Mouse (Mus musculus) gastrocnemius, adult 2 months (tissue): Measurements from ENCODE around the gene Kcng4. TPM values are rescaled to one million over a fixed set of nuclear protein-coding genes. Genes with fewer than 3 reads are reported as not detected.

Source experiments
- DNase-seq: peaks from one replicate; pipeline ENCODE4 v3.0.0; 2022
- H3K27ac ChIP-seq: fragments of 200-600 bp; 2 replicates; pipeline ENCODE4 v1.8.1; 2022; ENCODE audit warnings: mild to moderate bottlenecking
- H3K4me3 ChIP-seq: fragments of 200-600 bp; 2 replicates; pipeline ENCODE4 v1.8.1; 2022; ENCODE audit warnings: mild to moderate bottlenecking, moderate library complexity
- CTCF ChIP-seq: fragments of 200-600 bp; IDR thresholded peaks from 2 replicates; pipeline ENCODE4 v1.8.1; 2022; ENCODE audit warnings: antibody characterized with exemption, mild to moderate bottlenecking, moderate library complexity
- intact Hi-C: fragments of 180-260 bp; cut with DNase I; formaldehyde crosslinking; loops from one replicate; pipeline ENCODE4 v1.15.1; 2025
- total RNA-seq, 2 experiments: library from RNA; stranded (reverse); gene quantifications; 2 replicates each; pipeline ENCODE4 v1.2.3; 2021

Gene Kcng4
- total RNA-seq, 2 experiments from 2014 or later = 14.1 to 14.3 TPM

DNA sequence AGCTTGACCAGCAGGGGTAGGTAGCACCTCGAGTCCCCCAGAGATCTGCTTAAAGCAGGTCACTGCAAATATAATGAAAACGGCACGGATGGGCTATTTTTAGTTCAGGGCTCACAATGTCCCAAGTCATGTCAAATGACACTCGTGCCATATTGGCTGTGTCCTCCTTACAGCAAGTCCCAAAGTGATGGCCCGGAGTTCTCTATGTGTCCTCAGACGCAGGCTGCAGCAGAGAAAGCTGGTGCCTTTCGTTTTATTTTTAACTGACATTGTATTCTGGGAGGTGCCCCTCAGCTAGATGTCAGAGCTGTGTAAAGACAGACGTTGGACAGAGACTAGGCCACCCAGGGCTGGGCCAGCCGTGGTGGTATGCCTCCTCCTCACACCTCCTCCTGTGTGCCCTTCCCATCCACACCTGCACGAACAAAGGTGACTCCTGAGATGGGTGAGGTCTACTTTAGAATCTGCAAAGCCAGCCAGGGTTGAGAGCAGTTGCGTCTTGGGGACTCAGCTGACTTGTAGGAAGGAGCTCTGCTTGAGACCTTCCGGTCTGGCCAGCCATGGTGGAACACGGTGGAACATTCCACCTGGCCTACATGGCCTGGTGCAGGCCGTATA is 14.5 kb downstream of the Kcng4 start:
- no peak for DNase-seq
- intact Hi-C loops = no loop called here
- Histone ChIP-seq H3K27ac (peak overlapping the region; percentile 91), H3K4me3 (no peak overlapping the region)
- no peak for TF ChIP-seq CTCF

DNA sequence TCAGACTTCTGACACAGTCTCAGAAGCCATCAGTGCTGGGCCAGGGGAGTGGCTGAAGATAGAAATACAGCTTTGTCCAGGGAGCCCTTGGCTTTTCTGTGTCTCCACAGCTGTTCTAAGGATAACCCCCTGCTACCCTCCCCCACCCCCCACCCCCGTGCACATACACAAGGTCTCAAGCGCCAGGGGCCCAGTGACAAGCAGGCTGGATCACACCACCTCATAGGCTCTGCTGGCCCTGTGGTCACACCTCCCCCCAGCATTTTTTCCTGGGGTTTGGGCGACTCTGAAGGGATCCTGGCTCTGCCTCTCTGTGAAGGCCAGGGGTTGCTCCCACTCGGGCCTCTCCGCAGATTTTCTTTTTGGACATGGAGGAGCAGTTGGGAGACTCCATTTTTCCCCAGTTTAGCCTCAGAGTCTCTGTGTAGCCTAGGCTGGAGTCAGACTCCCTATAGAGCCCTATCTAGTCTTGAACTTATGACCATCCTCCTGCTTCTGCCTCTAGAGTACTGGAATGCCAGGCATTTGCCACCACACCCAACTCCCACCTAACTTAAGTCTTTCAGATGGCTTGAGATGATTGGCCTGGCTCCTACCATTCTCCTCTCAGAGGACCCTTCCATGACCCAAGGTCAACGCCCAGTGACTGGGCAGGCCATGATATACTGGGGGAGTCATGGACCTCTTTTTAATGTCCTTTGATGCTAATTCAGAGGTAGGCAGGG is 15.2 kb downstream of the Kcng4 start:
- intact Hi-C loops = no loop called here
- Histone ChIP-seq H3K27ac (peak overlapping the region; percentile 91), H3K4me3 (no peak overlapping the region)
- TF ChIP-seq CTCF = no peak
- DNase-seq = no peak

DNA sequence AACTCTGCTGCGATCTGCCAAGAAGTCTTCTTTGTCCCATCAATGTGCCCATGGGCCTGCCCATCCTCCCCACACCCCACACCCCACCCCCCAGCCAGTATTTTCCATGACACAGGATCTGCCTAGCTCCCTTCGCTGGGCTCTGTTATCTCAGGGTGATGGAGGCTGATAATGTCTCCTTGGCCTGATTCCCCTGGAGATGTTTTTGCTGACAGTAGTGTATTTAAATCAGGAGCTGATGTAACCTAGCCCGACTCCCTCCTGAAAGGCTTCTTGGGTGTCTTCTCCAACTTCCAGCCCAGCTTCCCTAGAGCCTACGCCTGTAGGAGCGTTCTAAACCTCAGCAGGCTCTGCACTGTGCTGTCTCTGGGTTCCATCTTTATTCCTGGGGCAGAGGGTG is 16.6 kb downstream of the Kcng4 start:
- intact Hi-C loops = loop anchor here (5.0 kb wide), 1 partner anchor 48 kb away; the partner anchor contains the start of gene Wfdc1

DNA sequence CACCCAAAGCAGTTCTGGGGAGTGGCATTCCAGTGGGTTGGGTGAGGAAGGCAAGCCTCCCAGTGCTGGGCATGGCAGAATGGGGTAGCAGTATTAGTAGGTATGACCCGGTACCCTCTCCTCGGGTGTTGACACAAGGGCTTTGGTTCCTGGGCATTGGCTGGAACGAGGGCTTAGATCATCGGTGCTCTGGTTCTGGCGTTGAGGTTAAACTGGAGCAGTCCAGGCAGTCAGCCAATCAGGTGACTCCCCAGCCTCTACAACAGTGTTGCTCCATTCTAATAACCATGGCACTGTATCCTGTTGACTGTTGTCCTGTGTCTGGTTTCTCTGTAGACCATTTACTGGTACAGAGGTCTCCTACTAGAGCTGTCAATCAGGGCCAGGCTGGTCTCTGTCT is 17.9 kb downstream of the Kcng4 start:
- intact Hi-C loops = loop anchor here (5.0 kb wide), 1 partner anchor 50 kb away; the partner anchor contains the start of gene Wfdc1
- Histone ChIP-seq H3K4me3 (no peak overlapping the region), H3K27ac (peak overlapping the region; percentile 91)
- peak; percentile 73 for DNase-seq
- TF ChIP-seq CTCF = no peak

More for the DNA sequence above, 16.6 kb downstream of the Kcng4 start:
- peak; percentile 68 for DNase-seq
- no peak for TF ChIP-seq CTCF
- H3K27ac ChIP-seq = peak overlapping the region; percentile 91
- peak overlapping the region; percentile 36; the same call in 1 of the 2 replicates for H3K4me3 ChIP-seq

DNA sequence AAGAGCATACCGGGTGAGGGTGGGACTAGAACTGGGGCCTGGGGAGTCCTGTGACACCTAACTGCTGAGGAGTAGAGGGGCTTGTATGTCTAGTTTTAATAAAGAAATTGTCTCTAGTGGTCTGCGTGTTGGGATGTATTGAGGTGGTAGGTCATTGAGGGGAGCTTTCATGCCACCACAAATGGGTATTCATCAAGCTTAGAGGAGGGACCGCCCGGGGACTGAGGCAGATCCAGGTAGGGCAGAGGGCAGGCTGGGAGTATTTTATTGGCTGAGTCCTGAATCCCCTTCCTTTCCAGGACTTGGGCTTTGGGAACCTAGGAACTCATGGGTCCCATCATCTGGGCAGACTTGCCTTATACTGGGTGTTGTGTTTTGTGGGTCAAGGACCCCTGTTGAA is 18.7 kb downstream of the Kcng4 start:
- intact Hi-C loops = loop anchor here (5.0 kb wide), 1 partner anchor 50 kb away; the partner anchor contains the start of gene Wfdc1
- Histone ChIP-seq H3K27ac (peak overlapping the region; percentile 91), H3K4me3 (no peak overlapping the region)
- no peak for TF ChIP-seq CTCF
- no peak for DNase-seq

DNA sequence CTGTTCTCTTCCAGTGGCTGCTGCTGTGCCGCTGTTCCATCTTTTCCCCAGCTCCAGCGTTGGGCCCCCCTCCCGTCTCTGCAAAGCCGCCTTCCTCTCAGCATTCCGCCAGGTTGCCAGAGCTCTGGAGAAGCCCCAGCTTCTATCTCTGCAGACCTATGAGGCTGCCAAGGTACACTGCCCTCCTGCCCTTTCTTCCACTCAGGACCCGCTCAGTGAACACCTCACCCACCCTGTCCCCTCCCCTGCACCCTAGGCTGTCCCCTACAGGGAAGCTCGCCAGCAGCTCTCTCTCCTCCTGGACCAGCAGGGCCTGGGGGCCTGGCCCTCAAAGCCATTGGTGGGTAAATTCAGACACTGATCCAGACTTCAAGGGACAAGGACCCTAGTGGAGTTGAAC is 19.1 kb downstream of the Kcng4 start:
- DNase-seq = no peak
- no peak for TF ChIP-seq CTCF
- intact Hi-C loops = loop anchor here (5.0 kb wide), 1 partner anchor 51 kb away; the partner anchor contains the start of gene Wfdc1
- Histone ChIP-seq H3K27ac (no peak overlapping the region), H3K4me3 (no peak overlapping the region)

DNA sequence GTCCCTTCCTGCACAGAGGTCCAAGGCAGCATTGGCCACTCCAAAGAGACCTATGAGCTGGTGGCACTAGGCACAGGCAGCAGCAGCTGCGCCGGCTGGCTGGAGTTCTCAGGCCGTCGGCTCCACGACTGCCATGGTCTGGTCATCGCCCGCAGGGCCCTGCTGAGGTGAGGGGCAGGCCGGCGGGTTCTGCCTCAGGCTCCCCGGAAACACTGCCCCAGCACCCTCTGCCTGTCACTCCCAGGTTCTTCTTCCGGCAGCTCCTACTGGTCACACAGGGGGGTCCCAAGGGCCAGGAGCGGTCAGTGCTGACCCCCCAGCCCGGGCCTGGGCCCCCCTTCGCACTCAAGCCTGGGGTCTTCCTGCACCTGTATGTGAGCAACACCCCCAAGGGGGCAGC is 20.4 kb downstream of the Kcng4 start:
- intact Hi-C loops = loop anchor here (5.0 kb wide), 1 partner anchor 52 kb away; the partner anchor contains the start of gene Wfdc1
- no peak overlapping the region for H3K4me3 ChIP-seq
- TF ChIP-seq CTCF = no peak
- H3K27ac ChIP-seq = no peak overlapping the region
- no peak for DNase-seq

DNA sequence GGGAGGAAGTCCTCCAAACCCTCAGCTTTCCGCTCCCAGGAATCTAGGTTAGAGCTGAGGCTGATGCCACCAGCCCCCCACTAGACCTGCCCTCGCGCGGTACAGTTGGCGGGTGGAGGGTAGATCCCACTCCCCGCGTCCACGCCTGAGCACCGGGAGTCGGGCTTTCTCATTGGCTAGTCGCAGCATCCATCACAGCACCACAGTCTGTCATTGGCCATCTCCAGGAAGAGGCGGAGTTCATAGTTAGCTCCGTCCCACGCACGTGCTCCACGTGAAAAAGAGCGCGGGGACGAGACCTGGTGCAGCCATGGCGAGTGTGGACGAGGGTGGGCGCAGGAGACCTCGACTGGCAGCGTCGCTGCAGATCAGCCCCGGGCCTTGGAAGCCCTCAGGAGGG is 23.0 kb downstream of the Kcng4 start, which contains the start of gene Adad2:
Gene Adad2, plus strand, starts transcription at position 277 of the 400 bp plus-strand sequence.
- TF ChIP-seq CTCF = no peak
- DNase-seq = no peak
- intact Hi-C loops = no loop called here
- H3K4me3 ChIP-seq = no peak within 1 kb of the TSS
- H3K27ac ChIP-seq = no peak within 1 kb of the TSS

DNA sequence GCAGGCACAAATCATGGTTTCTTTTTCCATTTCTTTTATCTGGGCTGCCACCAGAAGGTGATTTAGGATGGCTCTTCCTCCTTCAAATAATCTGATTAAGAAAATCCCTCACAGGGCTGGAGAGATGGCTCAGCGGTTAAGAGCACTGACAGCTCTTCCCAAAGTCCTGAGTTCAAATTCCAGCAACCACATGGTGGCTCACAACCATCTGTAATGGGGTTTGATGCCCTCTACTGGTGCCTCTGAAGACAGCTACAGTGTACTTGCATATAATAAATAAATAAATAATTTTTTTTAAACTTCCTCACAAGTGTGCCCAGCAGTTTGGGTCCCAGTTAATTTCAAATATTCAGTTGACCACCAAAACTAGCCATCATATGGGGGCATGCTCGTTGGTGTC is 29.3 kb downstream of the Kcng4 start:
- intact Hi-C loops = loop anchor here (5.0 to 10.0 kb wide), 2 partner anchors 161 to 194 kb away; partner anchors contain the start of gene Necab2
- no peak for DNase-seq

DNA sequence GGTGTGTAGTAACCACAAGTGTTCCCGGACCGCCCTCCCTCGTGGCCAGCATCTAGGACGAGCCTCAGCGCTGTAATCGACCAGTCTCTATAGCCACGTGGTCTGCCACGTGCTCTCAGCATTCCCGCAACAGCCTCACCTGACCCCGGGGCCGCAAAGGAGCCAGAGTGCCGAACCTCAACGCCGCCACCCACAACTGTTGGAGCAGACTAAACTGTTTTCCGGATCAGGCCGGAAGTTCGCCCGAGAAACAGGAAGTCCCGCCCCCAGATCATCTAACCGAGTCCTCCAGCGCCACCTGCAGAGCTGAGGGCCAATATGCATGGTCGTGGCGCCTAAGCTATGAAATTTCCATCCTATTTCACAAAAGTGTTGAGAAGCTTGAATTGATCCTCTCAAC is 30.5 kb downstream of the Kcng4 start, which contains the start of gene Taf1c:
Gene Taf1c, minus strand, starts transcription at position 227 of the 400 bp plus-strand sequence.
- Histone ChIP-seq H3K4me3 (peak within 1 kb of the TSS; percentile 77), H3K27ac (peak within 1 kb of the TSS; percentile 90)
- peak; percentile 91 for TF ChIP-seq CTCF
- DNase-seq = peak; percentile 96
- intact Hi-C loops = loop anchor here (1.0 to 10.0 kb wide), 4 partner anchors 30 to 193 kb away; partner anchors contain the start of genes Dnaaf1, Hsdl1, Mbtps1 and Necab2

More for the DNA sequence above, 29.3 kb downstream of the Kcng4 start:
- peak overlapping the region; percentile 90; the same call in 1 of the 2 replicates for H3K27ac ChIP-seq
- H3K4me3 ChIP-seq = no peak overlapping the region
- peak; percentile 42 for TF ChIP-seq CTCF

DNA sequence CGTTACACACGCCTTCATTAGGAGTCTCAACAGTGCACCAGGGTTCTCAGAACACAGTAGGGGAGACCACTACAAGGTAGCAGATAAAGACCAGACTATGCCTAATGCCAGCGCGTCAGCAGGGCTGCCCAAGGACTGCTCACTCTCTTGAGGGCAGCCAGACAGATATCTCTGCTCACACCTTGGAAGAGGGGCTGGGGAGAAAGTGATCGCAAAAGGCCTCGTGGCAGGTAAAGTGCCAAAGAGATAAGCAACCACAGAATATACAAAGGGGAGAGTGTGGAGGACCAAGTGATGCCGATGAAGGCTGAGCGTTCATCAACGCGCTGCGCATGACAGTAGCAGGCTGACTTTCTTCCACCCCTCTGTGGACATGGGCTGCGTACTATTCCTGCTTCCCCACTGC is 31.1 kb downstream of the Kcng4 start:
- DNase-seq = no peak
- no peak for TF ChIP-seq CTCF
- H3K27ac ChIP-seq = peak overlapping the region; percentile 90
- H3K4me3 ChIP-seq = peak overlapping the region; percentile 77
- intact Hi-C loops = loop anchor here (2.0 to 10.0 kb wide), 2 partner anchors 30 to 160 kb away; partner anchors contain the start of genes Dnaaf1, Hsdl1 and Necab2

DNA sequence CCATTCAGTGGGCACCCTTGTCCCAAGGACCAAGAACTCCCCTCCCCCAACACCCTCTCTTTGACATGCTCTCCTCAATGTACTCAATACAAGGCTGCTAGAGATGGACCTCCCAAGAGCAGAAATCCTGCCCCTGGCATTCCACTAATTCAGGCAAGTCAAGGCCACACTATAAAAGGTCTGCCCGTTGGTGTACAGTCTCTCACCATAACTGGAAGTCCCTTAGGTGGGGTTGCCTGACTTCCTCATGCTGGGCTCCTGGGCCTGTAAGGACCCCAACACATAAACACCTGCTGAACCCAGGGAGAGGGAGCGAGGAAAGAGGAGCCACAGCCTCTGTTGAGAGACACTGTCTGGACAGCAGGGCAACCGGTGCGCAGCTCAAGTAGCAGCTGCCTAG is 31.7 kb downstream of the Kcng4 start:
- no peak for TF ChIP-seq CTCF
- peak overlapping the region; percentile 90 for H3K27ac ChIP-seq
- DNase-seq = no peak
- H3K4me3 ChIP-seq = peak overlapping the region; percentile 77
- intact Hi-C loops = loop anchor here (2.0 to 10.0 kb wide), 2 partner anchors 29 to 159 kb away; partner anchors contain the start of genes Dnaaf1, Hsdl1 and Necab2

DNA sequence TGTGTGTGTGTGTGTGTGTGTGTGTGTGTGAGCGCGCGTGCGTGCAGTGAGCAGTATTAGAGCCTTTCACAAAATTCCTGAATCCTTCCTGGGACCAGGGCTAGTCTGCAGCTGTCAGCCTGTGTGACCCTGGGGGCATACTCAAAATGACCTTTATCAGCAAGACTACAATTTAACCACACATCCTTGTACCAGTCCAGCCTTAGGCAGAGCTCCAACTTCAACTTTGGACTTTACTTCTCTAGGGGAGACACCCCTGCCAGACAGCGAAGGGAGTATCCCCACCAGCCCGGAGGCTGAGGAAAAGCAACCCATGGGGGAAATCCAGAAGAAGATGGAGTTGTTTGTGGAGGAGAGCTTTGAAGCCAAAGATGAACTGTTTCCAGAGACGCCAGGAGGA is 44.0 kb downstream of the Kcng4 start:
- no peak for TF ChIP-seq CTCF
- intact Hi-C loops = no loop called here
- no peak overlapping the region for H3K27ac ChIP-seq
- DNase-seq = no peak
- no peak overlapping the region for H3K4me3 ChIP-seq
